Mouse (Mus musculus): ENCODE measurements around the gene Rasgrf1. TPM values are rescaled to one million over a fixed set of nuclear protein-coding genes. Genes with fewer than 3 reads are reported as not detected.

Rasgrf1 gene
- polyA plus RNA-seq, 1 experiment from 2014 or later = not detected

GRCm38 (mm10) chr9:89917431-89917830 is 7.7 kb downstream of the Rasgrf1 start:
- Histone ChIP-seq H3K4me3 (ENCODE audit: inconsistent target) (no peak overlapping the region), H3K36me3 (ENCODE audit: inconsistent target) (no peaks in the 10 kb centered on the region), H3K27ac (no peak overlapping the region), H3K79me2 (ENCODE audit: inconsistent target) (no peaks in the 10 kb centered on the region)
- 46% methylated on average over 1 of the region's 1 CpGs for WGBS (ENCODE audit: missing documents)

- Histone ChIP-seq H3K79me2 (ENCODE audit: inconsistent target) (no peaks in the 10 kb centered on the region), H3K36me3 (ENCODE audit: inconsistent target) (no peaks in the 10 kb centered on the region), H3K27ac (no peak overlapping the region), H3K4me3 (ENCODE audit: inconsistent target) (no peak overlapping the region)
- 70% methylated on average over 5 of the region's 5 CpGs for WGBS (ENCODE audit: missing documents)
Measured at GRCm38 (mm10) chr9:89918832-89919231, 9.1 kb downstream of the Rasgrf1 start.

DNA sequence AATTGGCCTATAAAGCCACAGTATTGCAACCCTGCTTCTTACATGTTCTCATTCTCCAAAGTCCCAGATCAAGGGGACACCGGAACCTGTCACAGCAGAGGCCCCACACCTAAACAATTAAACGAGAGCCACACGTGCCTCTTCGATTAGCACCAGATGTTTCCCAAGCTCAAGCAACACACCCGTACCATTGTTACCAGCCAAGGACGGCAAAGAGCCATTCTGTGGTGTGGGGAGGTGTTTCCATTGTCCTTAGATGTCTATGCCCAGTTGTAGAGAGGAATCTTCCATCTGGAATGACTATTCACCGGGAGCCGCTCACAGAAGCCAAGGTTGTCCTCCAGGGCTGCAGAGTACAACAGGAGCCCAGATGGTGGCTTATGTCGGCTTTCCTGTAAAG is 11.4 kb downstream of the Rasgrf1 start:
- no peaks in the 10 kb centered on the region for H3K79me2 ChIP-seq (ENCODE audit: inconsistent target)
- H3K36me3 ChIP-seq (ENCODE audit: inconsistent target) = no peaks in the 10 kb centered on the region
- H3K27ac ChIP-seq = no peak overlapping the region
- no peak overlapping the region for H3K4me3 ChIP-seq (ENCODE audit: inconsistent target)
- 89% methylated on average over 9 of the region's 9 CpGs for WGBS (ENCODE audit: missing documents)

GRCm38 (mm10) chr9:89922666-89923065 is 13.0 kb downstream of the Rasgrf1 start:
- Histone ChIP-seq H3K36me3 (ENCODE audit: inconsistent target) (no peaks in the 10 kb centered on the region), H3K27ac (no peak overlapping the region), H3K4me3 (ENCODE audit: inconsistent target) (no peak overlapping the region), H3K79me2 (ENCODE audit: inconsistent target) (no peaks in the 10 kb centered on the region)
- 83% methylated on average over 1 of the region's 1 CpGs for WGBS (ENCODE audit: missing documents)

DNA sequence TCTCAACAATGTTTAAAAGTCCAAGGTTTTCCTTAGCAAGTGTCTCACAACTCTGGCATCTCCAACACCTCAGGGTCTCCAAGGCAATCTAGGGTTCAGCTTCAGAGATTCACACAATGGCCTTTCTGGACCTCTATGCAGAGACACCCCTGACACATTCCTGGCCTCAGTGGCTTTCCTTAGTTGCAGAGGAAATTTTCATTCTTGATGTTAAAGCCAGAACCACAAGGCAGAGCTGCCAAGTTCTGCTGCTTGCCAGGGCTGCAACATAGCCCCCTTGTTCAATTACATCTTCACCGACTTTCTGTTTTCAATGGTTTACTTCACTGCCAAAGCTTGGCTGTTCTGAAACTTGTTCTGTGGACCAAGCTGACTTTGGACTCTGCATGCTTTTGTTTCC is 15.1 kb downstream of the Rasgrf1 start:
- 100% methylated on average over 1 of the region's 1 CpGs for WGBS (ENCODE audit: missing documents)
- no peaks in the 10 kb centered on the region for H3K36me3 ChIP-seq (ENCODE audit: inconsistent target)
- no peak overlapping the region for H3K4me3 ChIP-seq (ENCODE audit: inconsistent target)
- no peaks in the 10 kb centered on the region for H3K79me2 ChIP-seq (ENCODE audit: inconsistent target)
- H3K27ac ChIP-seq = no peak overlapping the region

GRCm38 (mm10) chr9:89928497-89928896 is 18.8 kb downstream of the Rasgrf1 start:
- Histone ChIP-seq H3K27ac (no peak overlapping the region), H3K4me3 (ENCODE audit: inconsistent target) (no peak overlapping the region), H3K36me3 (ENCODE audit: inconsistent target) (no peaks in the 10 kb centered on the region), H3K79me2 (ENCODE audit: inconsistent target) (no peaks in the 10 kb centered on the region)

- Histone ChIP-seq H3K36me3 (ENCODE audit: inconsistent target) (no peaks in the 10 kb centered on the region), H3K79me2 (ENCODE audit: inconsistent target) (no peaks in the 10 kb centered on the region), H3K27ac (no peak overlapping the region), H3K4me3 (ENCODE audit: inconsistent target) (no peak overlapping the region)
- 75% methylated on average over 1 of the region's 1 CpGs for WGBS (ENCODE audit: missing documents)
Measured at GRCm38 (mm10) chr9:89940428-89940827, 30.7 kb downstream of the Rasgrf1 start.

- Histone ChIP-seq H3K79me2 (ENCODE audit: inconsistent target) (no peaks in the 10 kb centered on the region), H3K36me3 (ENCODE audit: inconsistent target) (no peaks in the 10 kb centered on the region), H3K4me3 (ENCODE audit: inconsistent target) (no peak overlapping the region), H3K27ac (no peak overlapping the region)
- 97% methylated on average over 9 of the region's 9 CpGs for WGBS (ENCODE audit: missing documents)
Measured at GRCm38 (mm10) chr9:89946830-89947229, 37.1 kb downstream of the Rasgrf1 start.

DNA sequence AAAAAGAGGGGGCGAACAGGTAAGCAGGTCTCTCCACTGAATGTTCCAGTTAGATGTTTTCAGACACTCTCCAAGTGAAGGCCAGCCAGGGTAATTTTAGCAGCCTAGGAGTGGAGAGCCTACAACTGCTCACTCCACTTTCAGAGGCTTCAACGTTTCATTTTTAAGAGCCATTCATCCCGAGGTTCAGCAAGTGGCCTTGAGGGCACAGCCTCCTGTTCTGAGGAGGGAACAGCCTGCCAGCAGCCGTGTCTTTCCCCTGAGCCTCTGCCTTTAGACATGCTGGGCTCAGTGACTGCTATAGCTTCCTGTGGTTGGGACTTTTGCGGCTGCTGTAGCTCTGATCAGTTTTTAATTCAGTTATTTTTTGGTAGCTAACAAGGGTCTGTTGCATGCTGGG is 38.9 kb downstream of the Rasgrf1 start:
- WGBS (ENCODE audit: missing documents) = 43% methylated on average over 5 of the region's 5 CpGs

GRCm38 (mm10) chr9:89953596-89954215 is 44.0 kb downstream of the Rasgrf1 start:
- H3K36me3 ChIP-seq (ENCODE audit: inconsistent target) = no peaks in the 10 kb centered on the region
- no peak overlapping the region for H3K4me3 ChIP-seq (ENCODE audit: inconsistent target)
- H3K27ac ChIP-seq = no peak overlapping the region
- H3K79me2 ChIP-seq (ENCODE audit: inconsistent target) = no peaks in the 10 kb centered on the region
- WGBS (ENCODE audit: missing documents) = 88% methylated on average over 21 of the region's 22 CpGs

More for the DNA sequence above, 38.9 kb downstream of the Rasgrf1 start:
- H3K36me3 ChIP-seq (ENCODE audit: inconsistent target) = no peaks in the 10 kb centered on the region
- H3K4me3 ChIP-seq (ENCODE audit: inconsistent target) = no peak overlapping the region
- H3K79me2 ChIP-seq (ENCODE audit: inconsistent target) = no peaks in the 10 kb centered on the region
- no peak overlapping the region for H3K27ac ChIP-seq

DNA sequence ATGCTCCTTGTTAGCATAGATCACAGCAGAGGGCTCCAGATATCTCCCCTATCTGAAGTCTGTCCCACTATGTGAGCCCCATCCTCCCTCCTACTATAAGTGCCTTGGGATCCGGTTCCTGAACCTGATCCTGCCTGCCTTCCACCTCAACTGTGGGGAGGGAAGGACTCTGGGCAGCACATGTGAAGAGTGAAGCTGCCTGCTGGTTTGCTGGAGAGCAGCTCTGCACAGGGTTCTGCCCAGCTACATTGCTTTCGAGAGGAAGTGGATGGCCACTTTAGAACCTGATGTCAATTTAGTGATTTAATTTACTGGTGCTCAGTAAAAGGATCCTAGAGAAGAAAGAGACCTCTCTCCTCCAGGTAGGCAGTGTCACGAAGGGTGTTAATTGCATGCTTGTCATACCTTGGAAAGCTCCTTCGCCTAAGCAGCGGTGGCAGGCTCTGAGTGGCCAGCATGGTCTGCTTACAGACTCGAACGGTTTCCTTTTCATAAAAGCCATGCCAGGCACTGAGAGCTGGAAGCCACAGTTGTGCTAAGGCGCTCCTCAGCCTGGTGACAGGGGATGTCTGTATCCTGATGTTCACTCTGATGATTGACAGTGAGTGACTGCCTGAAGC is 45.3 kb downstream of the Rasgrf1 start:
- no peaks in the 10 kb centered on the region for H3K36me3 ChIP-seq (ENCODE audit: inconsistent target)
- WGBS (ENCODE audit: missing documents) = 69% methylated on average over 8 of the region's 8 CpGs
- H3K27ac ChIP-seq = no peak overlapping the region
- no peak overlapping the region for H3K4me3 ChIP-seq (ENCODE audit: inconsistent target)
- no peaks in the 10 kb centered on the region for H3K79me2 ChIP-seq (ENCODE audit: inconsistent target)

DNA sequence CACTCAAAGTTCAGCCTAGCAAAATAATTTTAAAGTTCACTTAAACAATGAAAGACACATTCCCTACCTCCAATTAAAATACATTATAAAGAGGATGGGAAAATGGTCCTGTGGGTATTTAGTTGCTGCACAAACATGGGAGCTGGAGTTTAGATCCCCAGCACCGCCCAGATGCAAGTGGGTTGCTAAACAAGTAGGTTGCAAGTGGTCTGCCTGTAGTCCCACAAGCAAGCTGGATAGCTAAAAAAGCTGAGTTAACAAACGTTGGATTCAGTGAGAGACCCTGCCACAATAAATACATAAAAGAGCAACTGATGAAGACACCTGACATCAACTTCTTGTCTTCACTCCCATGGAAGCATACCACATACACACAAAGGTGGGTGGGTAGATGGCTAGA is 49.3 kb downstream of the Rasgrf1 start:
- H3K79me2 ChIP-seq (ENCODE audit: inconsistent target) = no peaks in the 10 kb centered on the region
- WGBS (ENCODE audit: missing documents) = 75% methylated on average over 2 of the region's 2 CpGs

DNA sequence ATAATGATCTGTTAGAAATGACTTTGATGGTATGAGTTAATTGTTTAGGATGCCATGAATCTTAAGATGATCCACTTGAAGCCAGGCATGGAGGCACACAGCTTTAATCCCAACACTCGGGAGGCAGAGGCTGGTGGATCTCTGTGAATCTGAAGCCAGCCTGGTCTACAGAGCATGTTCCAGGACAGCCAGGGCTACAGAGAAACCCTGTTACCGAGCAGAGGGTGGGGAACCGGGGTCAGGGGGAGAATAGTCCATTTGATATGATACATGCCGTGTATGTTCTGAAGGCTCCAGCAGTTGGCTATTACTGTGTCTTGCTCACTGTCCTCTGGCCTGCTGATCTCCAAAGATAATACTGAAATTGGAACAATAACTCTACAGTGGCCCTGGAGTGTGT is 54.4 kb downstream of the Rasgrf1 start:
- Histone ChIP-seq H3K4me3 (ENCODE audit: inconsistent target) (no peak overlapping the region), H3K27ac (no peak overlapping the region), H3K79me2 (ENCODE audit: inconsistent target) (no peaks in the 10 kb centered on the region), H3K36me3 (ENCODE audit: inconsistent target) (no peaks in the 10 kb centered on the region)
- 83% methylated on average over 4 of the region's 4 CpGs for WGBS (ENCODE audit: missing documents)

More for the DNA sequence above, 49.3 kb downstream of the Rasgrf1 start:
- Histone ChIP-seq H3K27ac (no peak overlapping the region), H3K4me3 (ENCODE audit: inconsistent target) (no peak overlapping the region), H3K36me3 (ENCODE audit: inconsistent target) (no peaks in the 10 kb centered on the region)

- Histone ChIP-seq H3K4me3 (ENCODE audit: inconsistent target) (no peak overlapping the region), H3K27ac (no peak overlapping the region), H3K79me2 (ENCODE audit: inconsistent target) (no peaks in the 10 kb centered on the region), H3K36me3 (ENCODE audit: inconsistent target) (no peaks in the 10 kb centered on the region)
- 75% methylated on average over 4 of the region's 4 CpGs for WGBS (ENCODE audit: missing documents)
Measured at GRCm38 (mm10) chr9:89967716-89968115, 58.0 kb downstream of the Rasgrf1 start.

DNA sequence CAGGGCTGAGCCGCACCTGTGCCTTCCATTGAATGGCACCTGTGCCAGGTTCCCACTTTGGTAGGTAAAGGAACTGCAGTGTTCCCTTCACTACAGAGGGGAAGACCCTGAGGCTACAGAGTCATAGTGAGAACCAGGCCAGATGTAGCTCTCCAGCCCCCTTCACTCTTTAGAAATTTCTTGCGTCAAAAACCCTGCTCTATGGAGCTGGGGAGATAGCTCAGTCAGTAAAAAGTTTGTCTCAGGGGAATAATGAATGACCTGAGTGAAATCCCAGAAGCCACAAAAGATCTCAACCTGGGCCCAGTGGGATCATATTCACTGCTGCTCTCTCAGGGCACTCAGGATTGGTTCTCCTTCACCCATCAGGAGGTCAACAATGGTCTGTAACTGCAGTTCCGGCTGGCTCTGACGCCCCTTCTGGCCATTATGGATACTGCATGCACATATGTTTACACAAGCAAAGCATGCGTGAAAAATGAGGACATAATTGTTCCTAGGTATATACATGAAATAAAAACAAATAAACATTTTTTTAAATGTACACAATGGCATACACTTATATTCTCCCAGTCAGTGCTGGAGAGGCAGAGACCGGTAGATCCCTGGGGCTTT is 59.2 kb downstream of the Rasgrf1 start:
- H3K27ac ChIP-seq = no peak overlapping the region
- no peak overlapping the region for H3K4me3 ChIP-seq (ENCODE audit: inconsistent target)
- no peaks in the 10 kb centered on the region for H3K36me3 ChIP-seq (ENCODE audit: inconsistent target)
- no peaks in the 10 kb centered on the region for H3K79me2 ChIP-seq (ENCODE audit: inconsistent target)
- 85% methylated on average over 6 of the region's 6 CpGs for WGBS (ENCODE audit: missing documents)

Measured in macrophage (primary cell).